Comparison of ENCODE assay signal across 24 mouse cellular contexts in the genomic region with DNA sequence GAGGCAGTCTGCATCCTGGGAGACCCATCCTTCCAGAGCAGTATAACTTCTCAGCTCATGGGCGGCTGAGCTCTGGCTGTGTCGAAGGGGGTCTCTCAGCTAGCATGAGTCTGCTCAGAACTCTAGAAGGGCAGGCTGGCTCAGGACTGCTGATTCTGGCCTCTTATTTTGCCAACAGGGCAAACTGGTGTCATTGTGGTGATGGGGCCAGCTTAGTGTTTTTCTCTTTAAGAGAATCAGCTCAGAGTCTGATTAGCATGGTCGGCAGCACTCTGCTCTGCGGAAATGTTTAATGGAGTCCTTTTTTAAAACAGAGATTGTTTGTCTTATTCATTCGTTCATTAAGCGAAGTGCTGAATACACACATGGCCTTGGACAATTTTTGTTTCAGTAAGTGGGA.
DNase-seq lines count a peak whose midpoint lies in the region; ATAC-seq and TF ChIP-seq lines count a peak whose summit lies in the region.
"Had no signal": no experiment of that assay in that cellular context is flagged by ENCODE, and none has a peak within 500 bp of the region (broad histone marks: within the 10 kb centered on the region; RNA-seq: fewer than 3 reads in every experiment).

No protein-coding gene starts in this region.

- H3K36me3 ChIP-seq in forebrain, postnatal 0 days (ENCODE audit: insufficient read depth): no peaks in the 10 kb centered on the region
- no peaks in the 10 kb centered on the region for H3K36me3 ChIP-seq in forebrain, embryonic 15.5 days
- H3K36me3 ChIP-seq in midbrain, postnatal 0 days (ENCODE audit: insufficient read depth, low read length): no peaks in the 10 kb centered on the region
- H3K36me3 ChIP-seq in midbrain, embryonic 10.5 days: no peaks in the 10 kb centered on the region
- H3K36me3 ChIP-seq: embryonic facial prominence, embryonic 13.5 days; forebrain, embryonic 10.5 days; hindbrain, embryonic 10.5 days; limb, embryonic 12.5 days; liver, embryonic 15.5 days; midbrain, embryonic 12.5 days had no signal

- no peaks in the 10 kb centered on the region for H3K27me3 ChIP-seq in forebrain, postnatal 0 days (ENCODE audit: insufficient read depth, low read length)
- no peaks in the 10 kb centered on the region for H3K27me3 ChIP-seq in forebrain, embryonic 15.5 days
- H3K27me3 ChIP-seq in midbrain, postnatal 0 days (ENCODE audit: insufficient read depth, low read length): no peaks in the 10 kb centered on the region
- H3K27me3 ChIP-seq in midbrain, embryonic 10.5 days (ENCODE audit: low read depth, poor library complexity, severe bottlenecking): 0 out of 2 replicates have a peak, but pooled peaks cover 7% of the 10 kb centered on the region
- H3K27me3 ChIP-seq: embryonic facial prominence, embryonic 13.5 days; limb, embryonic 12.5 days; liver, embryonic 15.5 days had no signal

- TF ChIP-seq CTCF in forebrain, postnatal 0 days (IDR thresholded peaks at IDR 0.05; ENCODE audit: low read depth): no peak
- no peak for TF ChIP-seq CTCF in midbrain, postnatal 0 days (IDR thresholded peaks at IDR 0.05)

- no peak overlapping the region for H3K27ac ChIP-seq in forebrain, postnatal 0 days (ENCODE audit: low read depth, low read length)
- H3K27ac ChIP-seq in forebrain, embryonic 15.5 days (replicated peaks): no peak overlapping the region
- no peak overlapping the region for H3K27ac ChIP-seq in midbrain, postnatal 0 days (ENCODE audit: low read depth, low read length)
- no peak overlapping the region for H3K27ac ChIP-seq in midbrain, embryonic 10.5 days (replicated peaks)
- H3K27ac ChIP-seq: embryonic facial prominence, embryonic 13.5 days; forebrain, embryonic 10.5 days; hindbrain, embryonic 10.5 days; limb, embryonic 12.5 days; liver, embryonic 15.5 days; midbrain, embryonic 12.5 days had no signal

- DNase-seq in forebrain, postnatal 0 days: no peak
- peak; percentile 13 for DNase-seq in left cerebral cortex, adult 11 months (ENCODE audit: low spot score)
- DNase-seq in left cerebral cortex, postnatal 4 days: no peak
- peak; percentile 48 for DNase-seq in midbrain, postnatal 0 days (ENCODE audit: low spot score)
- DNase-seq in midbrain, embryonic 10.5 days (ENCODE audit: low spot score): no peak
- no peak for DNase-seq in Muller cell, postnatal 12 days (ENCODE audit: inconsistent ontology term)
- DNase-seq: adrenal gland, postnatal 25 days; cerebellum, adult 8-10 months; gastrocnemius, postnatal 14 days; heart, postnatal 14 days; kidney, adult 11 months; kidney, postnatal 14 days; lung, embryonic 14.5 days; retina, postnatal 1 day; spleen, adult 18-20 months; thymus, postnatal 14 days had no signal

- no peaks in the 10 kb centered on the region for H3K9me3 ChIP-seq in forebrain, postnatal 0 days (ENCODE audit: low read length)
- no peaks in the 10 kb centered on the region for H3K9me3 ChIP-seq in forebrain, embryonic 15.5 days
- H3K9me3 ChIP-seq in midbrain, postnatal 0 days (ENCODE audit: low read length): no peaks in the 10 kb centered on the region
- H3K9me3 ChIP-seq in midbrain, embryonic 10.5 days (replicated peaks): no peaks in the 10 kb centered on the region
- H3K9me3 ChIP-seq: embryonic facial prominence, embryonic 13.5 days; forebrain, embryonic 10.5 days; hindbrain, embryonic 10.5 days; limb, embryonic 12.5 days; liver, embryonic 15.5 days had no signal

- no peak overlapping the region for H3K4me2 ChIP-seq in forebrain, postnatal 0 days (ENCODE audit: low read depth)
- no peak overlapping the region for H3K4me2 ChIP-seq in forebrain, embryonic 15.5 days (replicated peaks)
- H3K4me2 ChIP-seq in midbrain, postnatal 0 days (ENCODE audit: low read depth, low read length, poor library complexity, severe bottlenecking): no peak overlapping the region
- H3K4me2 ChIP-seq: embryonic facial prominence, embryonic 13.5 days; limb, embryonic 12.5 days; liver, embryonic 15.5 days; lung, embryonic 14.5 days; midbrain, embryonic 12.5 days had no signal

- 57% methylated on average over 6 of the region's 6 CpGs for WGBS in forebrain, postnatal 0 days
- 52% methylated on average over 6 of the region's 6 CpGs for WGBS in forebrain, embryonic 15.5 days
- 76% methylated on average over 6 of the region's 6 CpGs for whole genome bisulfite sequencing in midbrain, postnatal 0 days
- 94% methylated on average over 6 of the region's 6 CpGs for WGBS in midbrain, embryonic 10.5 days

- no peak overlapping the region for H3K4me3 ChIP-seq in forebrain, postnatal 0 days (ENCODE audit: low read depth, low read length)
- H3K4me3 ChIP-seq in forebrain, embryonic 15.5 days: no peak overlapping the region
- no peak overlapping the region for H3K4me3 ChIP-seq in midbrain, postnatal 0 days (ENCODE audit: low read depth, low read length)
- H3K4me3 ChIP-seq in midbrain, embryonic 10.5 days: no peak overlapping the region
- H3K4me3 ChIP-seq: embryonic facial prominence, embryonic 13.5 days; forebrain, embryonic 10.5 days; hindbrain, embryonic 10.5 days; limb, embryonic 12.5 days; liver, embryonic 15.5 days; midbrain, embryonic 12.5 days had no signal

- ATAC-seq in forebrain, postnatal 0 days: peak; percentile 62
- no peak for ATAC-seq in forebrain, embryonic 15.5 days (replicated peaks)
- 0 out of 2 replicates have a peak, but pooled peaks have one; percentile 38 for ATAC-seq in midbrain, postnatal 0 days (ENCODE audit: low FRiP score)
- ATAC-seq: CD4-positive, CD25-positive, alpha-beta regulatory T cell, adult 4 months had no signal

- 0 out of 2 replicates have a peak, but pooled peaks cover 3% of the 10 kb centered on the region for H3K4me1 ChIP-seq in forebrain, postnatal 0 days (ENCODE audit: insufficient read depth)
- H3K4me1 ChIP-seq in forebrain, embryonic 15.5 days: peaks cover 9% of the 10 kb centered on the region
- no peaks in the 10 kb centered on the region for H3K4me1 ChIP-seq in midbrain, postnatal 0 days (ENCODE audit: insufficient read depth, low read length)
- peaks cover 18% of the 10 kb centered on the region for H3K4me1 ChIP-seq in midbrain, embryonic 10.5 days
- H3K4me1 ChIP-seq: hindbrain, embryonic 10.5 days; limb, embryonic 12.5 days; liver, embryonic 15.5 days had no signal

- intact Hi-C loops in left cerebral cortex, postnatal 4 days (cut with DNase I): no loop called here

- H3K9ac ChIP-seq in forebrain, postnatal 0 days: no peak overlapping the region
- no peak overlapping the region for H3K9ac ChIP-seq in forebrain, embryonic 15.5 days (replicated peaks)
- H3K9ac ChIP-seq in midbrain, postnatal 0 days (replicated peaks; ENCODE audit: low read length, poor library complexity, severe bottlenecking): no peak overlapping the region
- H3K9ac ChIP-seq: embryonic facial prominence, embryonic 13.5 days; limb, embryonic 12.5 days; liver, embryonic 15.5 days; lung, embryonic 14.5 days; midbrain, embryonic 12.5 days had no signal

Comparison
In these comparisons a context has a peak if more than half of its experiments do, and no peak if none do; other contexts are left out.
1. DNase-seq: peak in left cerebral cortex, adult 11 months (single experiment) and midbrain, postnatal 0 days (single experiment); none in forebrain, postnatal 0 days (single experiment), left cerebral cortex, postnatal 4 days (single experiment), midbrain, embryonic 10.5 days (single experiment) and Muller cell, postnatal 12 days (single experiment).